Comparison of ENCODE assay signal across 36 mouse cellular contexts in genomic region chr14:44100030-44100429, GRCm38 (mm10). TPM values are rescaled to one million over a fixed set of nuclear protein-coding genes. Genes with fewer than 3 reads are reported as not detected.
"Had no signal": no experiment of that assay in that cellular context is flagged by ENCODE, and none has a peak within 500 bp of the region (broad histone marks: within the 10 kb centered on the region; RNA-seq: fewer than 3 reads in every experiment).

No protein-coding gene starts in this region.

RNA-seq across cellular contexts. Expression of gene Ear2, which starts 2.4 kb away (rescaled TPM):
- total RNA-seq: hindbrain, postnatal 0 days; layer of hippocampus, adult 18-20 months; layer of hippocampus, adult 8-10 months; layer of hippocampus, postnatal 14 days; layer of hippocampus, postnatal 36 days; left cerebral cortex, adult 18-20 months; left cerebral cortex, adult 8-10 months; left cerebral cortex, postnatal 10 days; left cerebral cortex, postnatal 25 days had no signal
- polyA plus RNA-seq: forebrain, embryonic 16.5 days; heart, embryonic 10.5 days; heart, embryonic 12.5 days; heart, embryonic 14.5 days; hindbrain, embryonic 11.5 days; hindbrain, embryonic 13.5 days; hindbrain, embryonic 15.5 days; hindbrain, postnatal 0 days; intestine, embryonic 14.5 days; limb, embryonic 11.5 days had no signal

RNA-seq across cellular contexts. Expression of gene Gm3327, which starts 23.6 kb away (rescaled TPM):
- total RNA-seq: gastrocnemius, adult 18-20 months; gastrocnemius, adult 8-10 months; gastrocnemius, postnatal 14 days; gastrocnemius, postnatal 36 days; heart, adult 18-20 months; heart, adult 8-10 months; heart, postnatal 10 days; heart, postnatal 25 days; heart, postnatal 4 days; hindbrain, postnatal 0 days; layer of hippocampus, adult 18-20 months; layer of hippocampus, adult 8-10 months; layer of hippocampus, postnatal 14 days; layer of hippocampus, postnatal 36 days; left cerebral cortex, adult 18-20 months; left cerebral cortex, adult 8-10 months; left cerebral cortex, postnatal 10 days; left cerebral cortex, postnatal 25 days; left cerebral cortex, postnatal 4 days had no signal
- polyA plus RNA-seq: forebrain, embryonic 16.5 days; gonadal fat pad, adult 2 months; heart, embryonic 10.5 days; heart, embryonic 12.5 days; heart, embryonic 14.5 days; heart, embryonic 16.5 days; hindbrain, embryonic 11.5 days; hindbrain, embryonic 13.5 days; hindbrain, embryonic 15.5 days; hindbrain, postnatal 0 days; intestine, embryonic 14.5 days; intestine, embryonic 16.5 days; kidney, adult 2 months; kidney, embryonic 15.5 days; kidney, postnatal 0 days; large intestine, adult 2 months; limb, embryonic 11.5 days; limb, embryonic 14.5 days had no signal
